Mouse (Mus musculus): ENCODE data around the gene Sppl2b.
"Not testable (repeated sequence)": the region's sequence is repeated elsewhere in the genome, so short reads cannot be mapped to it uniquely, and the experiment has no call there.

The Sppl2b gene

DNA sequence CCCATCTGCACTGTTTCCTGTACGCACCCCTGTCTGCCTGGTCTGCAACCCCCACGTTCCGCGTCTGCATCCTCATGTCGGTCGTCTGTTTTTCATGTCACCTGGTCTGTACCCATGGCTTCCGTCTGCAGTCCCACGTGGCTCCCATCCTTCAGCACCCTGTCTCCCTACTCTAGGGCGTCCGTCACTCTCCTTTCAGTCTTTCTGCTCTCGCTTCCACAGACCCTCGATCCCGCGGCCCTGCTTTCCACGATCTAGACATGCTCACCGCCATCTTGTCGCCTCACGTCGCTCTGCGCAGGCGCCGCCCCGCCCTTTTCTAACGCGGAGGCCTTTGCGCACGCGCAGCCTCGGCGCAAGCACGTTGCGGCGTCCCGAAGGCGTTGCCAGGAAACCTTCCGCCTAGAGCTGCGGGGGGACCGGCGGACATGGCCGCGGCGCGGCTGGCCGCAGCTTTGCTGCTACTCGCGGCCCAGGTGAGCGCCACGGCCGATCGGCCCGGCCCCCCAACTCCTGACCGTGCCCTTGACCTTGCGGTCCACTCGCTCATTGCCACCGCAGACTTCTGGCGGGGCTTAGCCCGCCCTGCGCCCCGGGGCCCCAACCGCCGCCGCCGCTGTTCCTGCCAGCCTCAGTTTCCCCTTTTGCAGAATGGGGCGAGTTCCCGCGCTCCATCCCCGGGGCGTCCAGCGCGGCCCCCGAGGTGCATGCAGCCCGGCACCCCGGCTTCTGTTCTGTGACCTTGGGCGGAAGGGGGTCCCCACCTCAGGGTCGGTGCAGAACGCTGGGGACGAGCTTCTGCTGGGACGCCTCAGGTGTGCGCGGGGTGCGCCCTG is at the start of gene Sppl2b, which contains the start of gene Lsm7:
Sppl2b (plus strand) TSS at position 363 of the 836 bp plus-strand sequence.
Lsm7 (minus strand) TSS at position 297 of the 836 bp plus-strand sequence.
- peak; percentile 95 to 98 for DNase-seq

DNA sequence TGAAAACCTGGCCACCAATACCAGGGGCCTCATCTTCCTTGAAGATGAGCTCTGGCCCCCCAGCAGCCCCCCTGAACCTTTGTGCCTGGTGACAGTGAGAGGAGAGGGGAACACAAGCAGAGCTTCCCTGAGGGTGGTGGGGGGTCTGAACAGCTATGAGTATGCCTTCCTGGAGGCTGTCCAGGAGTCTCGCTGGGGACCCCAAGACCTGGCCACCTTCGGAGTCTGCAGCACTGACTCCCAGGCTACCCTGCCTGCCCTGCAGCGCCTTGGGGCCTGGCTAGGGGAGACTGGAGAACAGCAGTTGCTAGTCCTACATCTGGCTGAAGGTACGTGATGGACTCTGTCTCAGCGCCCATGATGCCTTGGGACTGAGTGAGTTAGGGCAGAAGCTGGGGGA is 49.8 kb upstream of the Sppl2b start:
- DNase-seq: no peak

GRCm38 (mm10) chr10:80805925-80806324 is 49.1 kb upstream of the Sppl2b start:
- DNase-seq: peak; percentile 55 to 91

- DNase-seq: no peak
Observed at GRCm38 (mm10) chr10:80806341-80807056, 48.6 kb upstream of the Sppl2b start.

GRCm38 (mm10) chr10:80807057-80807627 is 47.9 kb upstream of the Sppl2b start:
- peak; percentile 74 to 82 for DNase-seq

- DNase-seq: no peak
Observed at GRCm38 (mm10) chr10:80808099-80808984, 46.7 kb upstream of the Sppl2b start.

GRCm38 (mm10) chr10:80808985-80809632 is 46.0 kb upstream of the Sppl2b start:
- DNase-seq: no peak

DNA sequence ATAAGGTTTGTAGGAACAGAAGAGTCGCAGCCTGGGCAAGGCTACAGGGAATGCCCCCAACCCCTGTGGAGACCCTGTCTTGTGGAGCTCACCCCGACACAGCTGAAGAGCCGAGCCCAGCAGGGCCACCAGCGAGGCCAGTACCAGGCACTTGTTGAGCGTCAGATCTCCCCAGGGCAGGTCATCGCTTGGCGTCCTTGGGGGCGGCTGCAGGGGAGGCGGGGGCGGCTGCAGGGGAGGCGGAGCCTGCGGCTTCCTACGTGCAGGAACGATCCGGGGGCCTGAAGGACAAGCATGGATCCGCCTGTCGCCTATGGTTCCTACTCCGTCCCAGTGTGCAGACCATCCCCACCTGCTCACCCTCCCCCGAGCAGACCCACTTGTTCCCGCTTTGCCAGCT is 45.0 kb upstream of the Sppl2b start:
- no peak for DNase-seq

- DNase-seq: no peak
Observed at GRCm38 (mm10) chr10:80812391-80813041, 42.6 kb upstream of the Sppl2b start.

GRCm38 (mm10) chr10:80813366-80813765 is 41.7 kb upstream of the Sppl2b start, which contains the start of gene Jsrp1:
Gene Jsrp1 (minus strand): TSS chr10:80813498.
- no peak for DNase-seq

GRCm38 (mm10) chr10:80814800-80815199 is 40.3 kb upstream of the Sppl2b start:
- no peak for DNase-seq

DNA sequence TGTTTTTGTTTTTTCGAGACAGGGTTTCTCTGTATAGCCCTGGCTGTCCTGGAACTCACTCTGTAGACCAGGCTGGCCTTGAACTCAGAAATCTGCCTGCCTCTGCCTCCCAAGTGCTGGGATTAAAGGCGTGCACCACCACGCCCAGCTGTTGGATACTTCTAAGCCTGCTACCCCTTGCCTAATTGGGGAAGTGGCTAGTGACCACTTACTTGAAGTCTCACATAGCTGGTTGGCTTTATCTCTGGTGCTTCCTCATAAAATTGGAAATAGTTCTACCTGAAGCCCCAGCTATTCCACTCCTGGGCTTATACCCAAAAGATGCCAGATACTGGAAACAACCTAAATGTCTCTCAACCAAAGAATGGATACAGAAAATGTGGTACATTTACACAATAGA is 38.8 kb upstream of the Sppl2b start:
- DNase-seq: not testable (repeated sequence)

DNA sequence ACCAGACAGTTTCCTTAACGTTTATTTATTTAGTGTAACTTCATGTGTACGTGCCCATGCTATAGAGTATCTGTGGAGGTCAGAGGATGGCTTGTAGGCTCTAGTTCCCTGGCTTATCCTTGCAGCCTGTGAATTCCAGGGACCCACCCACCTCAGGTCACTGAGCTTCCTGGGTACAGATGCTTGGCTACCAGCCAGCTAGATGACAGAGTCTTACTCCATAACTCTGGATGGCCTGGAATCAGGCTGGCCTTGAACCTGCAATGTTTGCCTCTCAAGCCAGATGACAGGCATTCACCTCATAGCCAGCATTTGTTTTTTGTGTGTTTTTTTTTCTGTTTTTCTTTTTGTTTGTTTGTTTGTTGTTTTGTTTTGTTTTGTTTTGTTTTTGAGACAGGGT is 37.9 kb upstream of the Sppl2b start:
- no peak for DNase-seq

DNA sequence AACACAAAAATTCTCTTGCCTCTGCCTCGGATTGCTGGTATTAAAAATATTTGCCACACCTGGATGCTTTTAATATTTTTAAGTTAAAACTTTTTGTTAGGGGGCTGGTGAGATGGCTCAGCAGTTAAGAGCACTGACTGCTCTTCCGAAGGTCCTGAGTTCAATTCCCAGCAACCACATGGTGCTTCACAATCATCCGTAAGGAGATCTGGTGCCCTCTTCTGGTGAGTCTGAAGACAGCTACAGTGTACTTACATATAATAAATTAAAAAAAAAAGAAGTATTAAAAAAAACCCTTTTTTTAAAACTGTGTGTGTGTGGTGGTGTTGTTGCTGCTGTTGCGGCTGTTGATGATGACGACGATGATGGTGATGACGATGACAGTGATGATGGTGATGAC is 37.1 kb upstream of the Sppl2b start:
- not testable (repeated sequence) for DNase-seq

- no peak for DNase-seq
Observed at GRCm38 (mm10) chr10:80818599-80819281, 36.3 kb upstream of the Sppl2b start.

DNA sequence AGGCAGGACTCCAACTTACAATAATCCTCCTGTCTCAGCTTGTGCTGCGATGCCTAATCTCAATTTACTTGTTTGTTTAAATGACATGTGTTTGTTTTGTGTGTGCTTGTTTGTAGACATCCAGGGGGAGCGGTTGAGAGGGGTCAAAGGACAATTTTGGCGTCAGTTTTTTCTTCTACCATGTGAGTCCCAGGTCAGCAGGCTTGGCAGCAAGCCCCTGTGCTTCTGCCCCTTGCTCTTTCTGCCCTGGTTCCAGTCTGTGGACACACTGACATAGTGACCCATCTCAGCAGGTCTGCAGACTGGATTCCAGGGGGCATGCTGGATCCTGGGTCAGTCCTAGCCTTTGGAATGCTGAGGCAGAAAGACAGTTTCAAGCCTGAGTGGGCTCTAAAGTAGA is 35.7 kb upstream of the Sppl2b start:
- DNase-seq: peak; percentile 81 to 84

GRCm38 (mm10) chr10:80821991-80822390 is 33.1 kb upstream of the Sppl2b start:
- peak; percentile 32 to 57 for DNase-seq

DNA sequence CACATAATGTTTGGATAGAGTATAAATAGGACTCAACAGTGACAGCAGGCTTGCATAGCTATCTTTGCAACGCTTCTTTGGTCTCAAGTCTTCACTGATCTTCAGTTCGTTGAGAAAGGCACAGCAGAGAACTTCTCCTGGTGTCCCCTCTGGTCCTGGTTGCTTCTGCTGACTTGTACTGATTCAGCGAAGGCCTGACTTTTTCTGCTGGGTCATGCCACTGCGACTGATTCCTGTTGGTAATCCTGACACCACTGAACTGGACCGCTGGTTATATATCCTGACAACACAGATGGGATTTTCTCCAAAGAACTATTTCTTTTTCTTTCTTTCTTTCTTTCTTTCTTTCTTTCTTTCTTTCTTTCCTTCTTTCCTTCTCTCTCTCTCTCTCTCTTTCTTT is 32.5 kb upstream of the Sppl2b start:
- DNase-seq: no peak

- no peak for DNase-seq
Observed at GRCm38 (mm10) chr10:80823316-80823715, 31.8 kb upstream of the Sppl2b start.

GRCm38 (mm10) chr10:80823847-80824643 is 31.0 kb upstream of the Sppl2b start:
- DNase-seq: peak; percentile 17 to 42

Data from kidney, postnatal 36 days (tissue).